Mouse (Mus musculus) ES-E14 (cell line): ENCODE measurements around the gene Mrm3.

Experiments used
- CHD2 ChIP-seq: IDR thresholded peaks from 2 replicates; pipeline ENCODE4 v1.6.1; 2014; ENCODE audit warnings: mild to moderate bottlenecking, low read depth, low read length, inconsistent platforms
- ZC3H11A ChIP-seq: IDR thresholded peaks from 2 replicates; pipeline ENCODE4 v1.6.1; 2012; ENCODE audit warnings: low read depth, mild to moderate bottlenecking, inconsistent platforms, low read length, borderline replicate concordance

DNA sequence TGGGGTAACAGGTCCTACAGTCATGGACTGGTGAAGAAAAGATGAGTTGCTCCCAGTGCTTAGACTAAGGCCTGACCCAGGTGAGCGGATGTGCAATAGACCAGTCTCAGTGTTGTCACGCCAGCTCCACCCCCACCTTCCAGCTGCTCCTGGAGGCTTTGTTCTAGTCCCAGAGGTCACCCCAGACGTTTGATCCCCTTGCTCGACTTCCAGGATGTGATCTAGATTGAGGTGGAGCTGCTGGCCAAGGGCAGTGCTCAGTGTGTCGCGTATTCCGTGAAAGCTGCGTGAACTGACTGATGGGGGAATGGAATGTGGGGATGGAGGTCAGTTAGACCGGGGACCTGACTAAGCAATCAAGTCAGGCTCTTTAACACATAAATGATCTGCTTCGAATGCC lies 43.8 kb downstream of the Mrm3 start:
- TF ChIP-seq ZC3H11A: no peak
- no peak for TF ChIP-seq CHD2
